Mouse (Mus musculus) heart, embryonic 14.5 days (tissue): ENCODE measurements around the gene Cacna1e. TPM values are rescaled to one million over a fixed set of nuclear protein-coding genes. Genes with fewer than 3 reads are reported as not detected.

Source experiments
- ATAC-seq: fragments of 200-750 bp; cut with Nextera tagmentation; 2 replicates; pipeline ENCODE4 v1.8.0; 2017; ENCODE audit warnings: low read depth, moderate TSS enrichment; ENCODE audit not compliant: insufficient number of reproducible peaks, insufficient read depth, low FRiP score
- H3K27ac ChIP-seq, 2 experiments: fragments of 200-500 bp in 1 of 2; fragments of 300-500 bp in 1 of 2; sonication (generic) in 1 of 2; replicated peaks in 1 of 2; 2 replicates each; pipeline ENCODE4 v1.5.1; 2012 to 2014; ENCODE audit warnings: low read depth in 2 of 2, low read length in 2 of 2, control low read depth in 1 of 2, mild to moderate bottlenecking in 1 of 2, mixed read lengths in 1 of 2; ENCODE audit not compliant: control insufficient read depth in 1 of 2, insufficient read depth in 1 of 2
- H3K27me3 ChIP-seq: fragments of 300-500 bp; sonication (generic); 2 replicates; pipeline ENCODE4 v1.6.1; 2014; ENCODE audit warnings: mild to moderate bottlenecking, low read length, control low read depth; ENCODE audit not compliant: control insufficient read depth, insufficient read depth
- H3K36me3 ChIP-seq: fragments of 300-500 bp; sonication (generic); 2 replicates; pipeline ENCODE4 v1.6.1; 2014; ENCODE audit warnings: mild to moderate bottlenecking, control low read depth, low read length, mixed read lengths; ENCODE audit not compliant: control insufficient read depth, insufficient read depth
- H3K4me1 ChIP-seq, 2 experiments: fragments of 200-500 bp in 1 of 2; fragments of 300-500 bp in 1 of 2; sonication (generic) in 1 of 2; 2 replicates each; pipeline ENCODE4 v1.6.1; 2012 to 2014; ENCODE audit warnings: low read length in 2 of 2, control low read depth in 1 of 2, mixed read lengths in 1 of 2; ENCODE audit not compliant: control insufficient read depth in 2 of 2, insufficient read depth in 2 of 2
- H3K4me2 ChIP-seq: fragments of 300-500 bp; sonication (generic); 2 replicates; pipeline ENCODE4 v1.6.1; 2014; ENCODE audit warnings: mild to moderate bottlenecking, low read length
- H3K4me3 ChIP-seq, 2 experiments: fragments of 200-500 bp in 1 of 2; fragments of 300-500 bp in 1 of 2; sonication (generic) in 1 of 2; 2 replicates each; pipeline ENCODE4 v1.5.1; 2012 to 2014; ENCODE audit warnings: low read length in 2 of 2, mild to moderate bottlenecking in 2 of 2, control low read depth in 1 of 2, low read depth in 1 of 2, moderate library complexity in 1 of 2; ENCODE audit not compliant: control insufficient read depth in 1 of 2, insufficient read depth in 1 of 2
- H3K9ac ChIP-seq: fragments of 300-500 bp; sonication (generic); 2 replicates; pipeline ENCODE4 v1.6.1; 2014; ENCODE audit warnings: mild to moderate bottlenecking, low read length
- H3K9me3 ChIP-seq: fragments of 300-500 bp; sonication (generic); 2 replicates; pipeline ENCODE4 v1.6.1; 2016; ENCODE audit warnings: low read length, control low read depth; ENCODE audit not compliant: control insufficient read depth
- WGBS: fragments of 180-500 bp; shearing (Covaris S2); extraction: QIAGEN DNeasy Blood & Tissue Kit; methylation state at CpG from one replicate; pipeline ENCODE4 v1.1.7; 2014; 5-methylcytosine and 5-hydroxymethylcytosine counted together
- polyA plus RNA-seq: library from polyadenylated mRNA; unstranded; fragments of >200 nt; fragmentation: Nextera tagmentation; extraction: Ambion mirVana; gene quantifications from 2 replicates; pipeline ENCODE4 v1.2.1, GENCODE M21; 2014

Cacna1e gene
- polyA plus RNA-seq, 1 experiment from 2014 or later: 0.22 TPM

- no peak overlapping the region for H3K4me2 ChIP-seq
- no peak overlapping the region for H3K9ac ChIP-seq
- no peak for ATAC-seq
- no peaks in the 10 kb centered on the region for H3K36me3 ChIP-seq
- no peaks in the 10 kb centered on the region for H3K27me3 ChIP-seq
- no peak overlapping the region for H3K27ac ChIP-seq
- H3K9me3 ChIP-seq: no peaks in the 10 kb centered on the region
- 68% methylated on average over 11 of the region's 11 CpGs for WGBS
- no peaks in the 10 kb centered on the region for H3K4me1 ChIP-seq
- H3K4me3 ChIP-seq: no peak overlapping the region
Measured at GRCm38 (mm10) chr1:154532987-154533940, 351.0 kb downstream of the Cacna1e start.

- H3K36me3 ChIP-seq: no peaks in the 10 kb centered on the region
- WGBS: 88% methylated on average over 4 of the region's 4 CpGs
- no peaks in the 10 kb centered on the region for H3K27me3 ChIP-seq
- H3K27ac ChIP-seq: no peak overlapping the region
- H3K4me3 ChIP-seq: no peak overlapping the region
- no peaks in the 10 kb centered on the region for H3K4me1 ChIP-seq
- H3K9ac ChIP-seq: no peak overlapping the region
- H3K9me3 ChIP-seq: no peaks in the 10 kb centered on the region
- no peak overlapping the region for H3K4me2 ChIP-seq
- no peak for ATAC-seq
Measured at GRCm38 (mm10) chr1:154529666-154530065, 354.6 kb downstream of the Cacna1e start.

GRCm38 (mm10) chr1:154528803-154529202 is 355.5 kb downstream of the Cacna1e start:
- Histone ChIP-seq H3K27me3 (no peaks in the 10 kb centered on the region), H3K4me1 (no peaks in the 10 kb centered on the region), H3K36me3 (no peaks in the 10 kb centered on the region), H3K4me3 (no peak overlapping the region), H3K27ac (no peak overlapping the region), H3K9ac (no peak overlapping the region), H3K4me2 (no peak overlapping the region), H3K9me3 (no peaks in the 10 kb centered on the region)
- WGBS: 75% methylated on average over 6 of the region's 6 CpGs
- ATAC-seq: no peak

GRCm38 (mm10) chr1:154520715-154521114 is 363.6 kb downstream of the Cacna1e start:
- ATAC-seq: no peak
- no peak overlapping the region for H3K4me2 ChIP-seq
- H3K4me1 ChIP-seq: no peaks in the 10 kb centered on the region
- no peaks in the 10 kb centered on the region for H3K27me3 ChIP-seq
- H3K36me3 ChIP-seq: no peaks in the 10 kb centered on the region
- no peak overlapping the region for H3K9ac ChIP-seq
- no peak overlapping the region for H3K4me3 ChIP-seq
- H3K9me3 ChIP-seq: no peaks in the 10 kb centered on the region
- WGBS: 79% methylated on average over 2 of the region's 2 CpGs
- no peak overlapping the region for H3K27ac ChIP-seq

GRCm38 (mm10) chr1:154515350-154515749 is 369.0 kb downstream of the Cacna1e start:
- Histone ChIP-seq H3K9me3 (no peaks in the 10 kb centered on the region), H3K4me1 (no peaks in the 10 kb centered on the region), H3K4me3 (no peak overlapping the region), H3K9ac (no peak overlapping the region), H3K27ac (no peak overlapping the region), H3K27me3 (no peaks in the 10 kb centered on the region), H3K36me3 (no peaks in the 10 kb centered on the region), H3K4me2 (no peak overlapping the region)
- ATAC-seq: no peak
- WGBS: 84% methylated on average over 2 of the region's 2 CpGs

- no peaks in the 10 kb centered on the region for H3K9me3 ChIP-seq
Measured at GRCm38 (mm10) chr1:154511736-154512135, 372.6 kb downstream of the Cacna1e start.

GRCm38 (mm10) chr1:154504005-154504404 is 380.3 kb downstream of the Cacna1e start:
- WGBS: 72% methylated on average over 4 of the region's 4 CpGs

More at GRCm38 (mm10) chr1:154511736-154512135, 372.6 kb downstream of the Cacna1e start:
- no peak overlapping the region for H3K27ac ChIP-seq
- H3K9ac ChIP-seq: no peak overlapping the region
- no peak for ATAC-seq
- no peaks in the 10 kb centered on the region for H3K27me3 ChIP-seq
- no peaks in the 10 kb centered on the region for H3K36me3 ChIP-seq
- H3K4me2 ChIP-seq: no peak overlapping the region
- H3K4me1 ChIP-seq: no peaks in the 10 kb centered on the region
- H3K4me3 ChIP-seq: no peak overlapping the region

More at GRCm38 (mm10) chr1:154504005-154504404, 380.3 kb downstream of the Cacna1e start:
- H3K4me2 ChIP-seq: no peak overlapping the region
- ATAC-seq: no peak
- no peak overlapping the region for H3K4me3 ChIP-seq
- H3K9me3 ChIP-seq: no peaks in the 10 kb centered on the region
- H3K36me3 ChIP-seq: no peaks in the 10 kb centered on the region
- no peak overlapping the region for H3K9ac ChIP-seq
- H3K27ac ChIP-seq: no peak overlapping the region
- H3K4me1 ChIP-seq: no peaks in the 10 kb centered on the region
- no peaks in the 10 kb centered on the region for H3K27me3 ChIP-seq
